Comparison of ENCODE assay signal across 13 mouse cellular contexts in genomic region chr1:135534782-135535181, GRCm38 (mm10).
DNase-seq lines count a peak whose midpoint lies in the region; ATAC-seq and TF ChIP-seq lines count a peak whose summit lies in the region.
"Had no signal": no experiment of that assay in that cellular context is flagged by ENCODE, and none has a peak within 500 bp of the region (broad histone marks: within the 10 kb centered on the region; RNA-seq: fewer than 3 reads in every experiment).

No protein-coding gene starts in this region.

- ATAC-seq in heart, embryonic 12.5 days (ENCODE audit: insufficient number of reproducible peaks, low FRiP score): no peak
- ATAC-seq in lung, postnatal 0 days: no peak
- ATAC-seq in heart, embryonic 16.5 days (replicated peaks; ENCODE audit: extremely low read depth, insufficient read depth, low FRiP score): no peak
- ATAC-seq in stomach, embryonic 16.5 days (ENCODE audit: insufficient read depth, low FRiP score): no peak

- no peak overlapping the region for H3K4me2 ChIP-seq in heart, embryonic 12.5 days
- no peak overlapping the region for H3K4me2 ChIP-seq in lung, postnatal 0 days (replicated peaks; ENCODE audit: low read depth, low read length)
- no peak overlapping the region for H3K4me2 ChIP-seq in heart, embryonic 16.5 days (ENCODE audit: low read depth, low read length)
- H3K4me2 ChIP-seq in stomach, embryonic 16.5 days (ENCODE audit: low read depth, low read length): no peak overlapping the region
- H3K4me2 ChIP-seq: hindbrain, embryonic 14.5 days; limb, embryonic 12.5 days had no signal

- intact Hi-C loops in heart, postnatal 25 days (cut with DNase I): loop anchor here (5.0 kb wide), 1 partner anchor 37 kb away; no protein-coding TSS in a partner anchor

- 49% methylated on average over 4 of the region's 4 CpGs for WGBS in heart, embryonic 12.5 days
- WGBS in lung, postnatal 0 days: 32% methylated on average over 4 of the region's 4 CpGs
- 50% methylated on average over 4 of the region's 4 CpGs for WGBS in heart, embryonic 16.5 days
- WGBS in stomach, embryonic 16.5 days: 43% methylated on average over 4 of the region's 4 CpGs

- no peak for TF ChIP-seq EP300 in lung, postnatal 0 days (IDR thresholded peaks at IDR 0.05)

- H3K27ac ChIP-seq in heart, embryonic 12.5 days (ENCODE audit: poor library complexity, severe bottlenecking): peak overlapping the region; percentile 58
- peak overlapping the region; percentile 71 for H3K27ac ChIP-seq in lung, postnatal 0 days (ENCODE audit: low read length)
- H3K27ac ChIP-seq in heart, embryonic 16.5 days (ENCODE audit: low read length): peak overlapping the region; percentile 41
- H3K27ac ChIP-seq in stomach, embryonic 16.5 days (ENCODE audit: low read length): peak overlapping the region; percentile 85
- H3K27ac ChIP-seq: hindbrain, embryonic 14.5 days; limb, embryonic 12.5 days had no signal

- no peak overlapping the region for H3K9ac ChIP-seq in heart, embryonic 12.5 days
- no peak overlapping the region for H3K9ac ChIP-seq in lung, postnatal 0 days (replicated peaks; ENCODE audit: low read depth)
- H3K9ac ChIP-seq in heart, embryonic 16.5 days (ENCODE audit: low read length): no peak overlapping the region
- H3K9ac ChIP-seq in stomach, embryonic 16.5 days (ENCODE audit: low read length): peak overlapping the region; percentile 40
- H3K9ac ChIP-seq: hindbrain, embryonic 14.5 days; limb, embryonic 12.5 days had no signal

- no peak for TF ChIP-seq CTCF in lung, postnatal 0 days (IDR thresholded peaks at IDR 0.05)

- no peaks in the 10 kb centered on the region for H3K27me3 ChIP-seq in heart, embryonic 12.5 days (replicated peaks)
- no peaks in the 10 kb centered on the region for H3K27me3 ChIP-seq in lung, postnatal 0 days (replicated peaks; ENCODE audit: insufficient read depth, low read length)
- no peaks in the 10 kb centered on the region for H3K27me3 ChIP-seq in heart, embryonic 16.5 days (ENCODE audit: control insufficient read depth, insufficient read depth, low read length)
- no peaks in the 10 kb centered on the region for H3K27me3 ChIP-seq in stomach, embryonic 16.5 days (ENCODE audit: control insufficient read depth, insufficient read depth, low read length)
- H3K27me3 ChIP-seq: limb, embryonic 12.5 days; Patski had no signal

- DNase-seq in heart, postnatal 25 days (ENCODE audit: low spot score): no peak
- no peak for DNase-seq in lung, postnatal 0 days (ENCODE audit: low spot score)
- DNase-seq in lung, postnatal 25 days (ENCODE audit: low spot score): no peak
- DNase-seq in urinary bladder, adult 2 months (ENCODE audit: low spot score): no peak
- no peak for DNase-seq in cerebellum, postnatal 4 days (ENCODE audit: low spot score in 2 of 2)
- DNase-seq: adrenal gland, postnatal 14 days; cerebellum, adult 18-20 months had no signal

- peaks cover 55% of the 10 kb centered on the region for H3K4me1 ChIP-seq in heart, embryonic 12.5 days (replicated peaks)
- H3K4me1 ChIP-seq in lung, postnatal 0 days (ENCODE audit: insufficient read depth, low read depth, low read length): no peaks in the 10 kb centered on the region
- H3K4me1 ChIP-seq in heart, embryonic 16.5 days (ENCODE audit: control insufficient read depth, insufficient read depth, low read length): peaks cover 39% of the 10 kb centered on the region
- H3K4me1 ChIP-seq in stomach, embryonic 16.5 days (ENCODE audit: control insufficient read depth, insufficient read depth, low read length): peaks cover 29% of the 10 kb centered on the region

- no peaks in the 10 kb centered on the region for H3K9me3 ChIP-seq in heart, embryonic 12.5 days (replicated peaks)
- H3K9me3 ChIP-seq in lung, postnatal 0 days (ENCODE audit: low read length): no peaks in the 10 kb centered on the region
- no peaks in the 10 kb centered on the region for H3K9me3 ChIP-seq in heart, embryonic 16.5 days (replicated peaks; ENCODE audit: control insufficient read depth, low read length)
- no peaks in the 10 kb centered on the region for H3K9me3 ChIP-seq in stomach, embryonic 16.5 days (replicated peaks; ENCODE audit: control insufficient read depth, low read length)
- H3K9me3 ChIP-seq: limb, embryonic 12.5 days had no signal

- no peak overlapping the region for H3K4me3 ChIP-seq in heart, embryonic 12.5 days
- no peak overlapping the region for H3K4me3 ChIP-seq in lung, postnatal 0 days (ENCODE audit: low read depth, low read length)
- H3K4me3 ChIP-seq in heart, embryonic 16.5 days (ENCODE audit: low read length): no peak overlapping the region
- no peak overlapping the region for H3K4me3 ChIP-seq in stomach, embryonic 16.5 days (replicated peaks; ENCODE audit: low read length)
- H3K4me3 ChIP-seq: limb, embryonic 12.5 days had no signal

- H3K36me3 ChIP-seq in heart, embryonic 12.5 days: peaks cover 23% of the 10 kb centered on the region
- no peaks in the 10 kb centered on the region for H3K36me3 ChIP-seq in lung, postnatal 0 days (ENCODE audit: insufficient read depth, low read length)
- H3K36me3 ChIP-seq in heart, embryonic 16.5 days (ENCODE audit: control insufficient read depth, insufficient read depth): peaks cover 2% of the 10 kb centered on the region; the same call in 1 of the 2 replicates
- no peaks in the 10 kb centered on the region for H3K36me3 ChIP-seq in stomach, embryonic 16.5 days (ENCODE audit: control insufficient read depth, insufficient read depth, low read length)
